Mouse (Mus musculus) hindbrain, embryonic 15.5 days (tissue): ENCODE measurements around the gene Nat14. TPM values are rescaled to one million over a fixed set of nuclear protein-coding genes. Genes with fewer than 3 reads are reported as not detected.

ENCODE experiments used
- ATAC-seq: fragments of 200-750 bp; cut with Nextera tagmentation; 2 replicates; pipeline ENCODE4 v1.8.0; 2017; ENCODE audit warnings: low read depth, moderate number of reproducible peaks, moderate TSS enrichment; ENCODE audit not compliant: low FRiP score
- H3K27ac ChIP-seq: fragments of 300-500 bp; sonication (generic); replicated peaks from 2 replicates; pipeline ENCODE4 v1.5.1; 2015; ENCODE audit warnings: mild to moderate bottlenecking, inconsistent platforms
- H3K27me3 ChIP-seq: fragments of 300-500 bp; sonication (generic); 2 replicates; pipeline ENCODE4 v1.6.1; 2015; ENCODE audit warnings: control low read depth, inconsistent platforms
- H3K36me3 ChIP-seq: fragments of 300-500 bp; sonication (generic); 2 replicates; pipeline ENCODE4 v1.6.1; 2015; ENCODE audit warnings: control low read depth, inconsistent platforms
- H3K4me1 ChIP-seq: fragments of 300-500 bp; sonication (generic); replicated peaks from 2 replicates; pipeline ENCODE4 v1.6.1; 2015; ENCODE audit warnings: control low read depth, inconsistent platforms
- H3K4me2 ChIP-seq: fragments of 300-500 bp; sonication (generic); 2 replicates; pipeline ENCODE4 v1.6.1; 2015; ENCODE audit warnings: moderate library complexity, mild to moderate bottlenecking, inconsistent platforms
- H3K4me3 ChIP-seq: fragments of 300-500 bp; sonication (generic); 2 replicates; pipeline ENCODE4 v1.5.1; 2015; ENCODE audit warnings: mild to moderate bottlenecking, inconsistent platforms
- H3K9ac ChIP-seq: fragments of 300-500 bp; sonication (generic); 2 replicates; pipeline ENCODE4 v1.6.1; 2015; ENCODE audit warnings: inconsistent platforms
- H3K9me3 ChIP-seq: fragments of 300-500 bp; sonication (generic); 2 replicates; pipeline ENCODE4 v1.6.1; 2016; ENCODE audit warnings: control low read depth, inconsistent platforms
- WGBS: fragments of 180-500 bp; shearing (Covaris S2); methylation state at CpG from one replicate; pipeline ENCODE4 v1.1.7; 2015; 5-methylcytosine and 5-hydroxymethylcytosine counted together
- polyA plus RNA-seq: library from polyadenylated mRNA; unstranded; fragments of >200 nt; fragmentation: Nextera tagmentation; extraction: Ambion mirVana; gene quantifications from 2 replicates; pipeline ENCODE4 v1.2.1, GENCODE M21; 2015

Nat14 gene
- polyA plus RNA-seq, 1 experiment from 2014 or later = 35.8 TPM

DNA sequence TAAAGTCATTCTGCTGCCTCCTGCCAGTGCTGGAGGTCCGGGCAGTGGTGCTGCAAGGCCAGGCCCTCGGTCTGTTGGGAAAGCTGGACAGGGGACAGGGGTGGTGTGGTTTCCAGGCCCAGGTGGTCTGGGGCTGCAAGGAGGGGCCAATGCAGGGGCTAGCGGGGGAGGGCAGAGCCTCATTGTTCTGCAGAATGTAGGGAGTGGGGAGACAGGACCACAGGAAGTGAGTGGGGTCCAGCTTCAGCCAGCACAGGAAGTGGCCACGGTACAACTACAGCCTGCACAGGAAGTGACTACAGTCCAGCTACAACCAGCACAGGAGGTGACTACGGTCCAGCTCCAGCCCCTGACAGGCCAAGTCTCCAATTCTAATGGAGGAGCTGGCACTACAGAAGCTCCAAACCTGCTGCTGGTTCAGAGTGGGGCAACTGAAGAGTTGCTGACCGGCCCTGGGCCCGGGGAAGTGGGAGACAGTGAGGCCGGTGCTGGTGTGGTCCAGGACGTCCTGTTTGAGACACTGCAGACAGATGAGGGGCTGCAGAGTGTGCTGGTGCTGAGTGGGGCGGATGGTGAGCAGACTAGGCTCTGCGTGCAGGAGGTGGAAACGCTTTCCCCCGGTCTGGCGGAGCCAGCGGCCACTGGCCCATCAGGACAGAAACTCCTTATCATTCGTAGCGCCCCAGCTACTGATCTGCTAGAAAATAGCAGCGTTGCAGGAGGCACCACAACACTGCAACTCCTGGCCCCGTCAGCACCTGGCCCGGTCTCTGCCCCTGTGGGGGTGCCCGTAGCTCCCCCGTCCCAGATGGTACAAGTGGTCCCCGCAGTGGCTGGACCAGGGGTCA lies 628 bp upstream of the Nat14 start:
- H3K36me3 ChIP-seq = peaks cover 23% of the 10 kb centered on the region; the same call in 1 of the 2 replicates
- no peaks in the 10 kb centered on the region for H3K9me3 ChIP-seq
- H3K4me2 ChIP-seq = peak overlapping the region; percentile 96
- peak overlapping the region; percentile 57; the same call in 1 of the 2 replicates for H3K9ac ChIP-seq
- 58% methylated on average over 23 of the region's 23 CpGs for WGBS
- H3K4me3 ChIP-seq = no peak overlapping the region
- peaks cover 63% of the 10 kb centered on the region for H3K4me1 ChIP-seq
- ATAC-seq = no peak
- no peaks in the 10 kb centered on the region for H3K27me3 ChIP-seq
- peak overlapping the region; percentile 99 for H3K27ac ChIP-seq

DNA sequence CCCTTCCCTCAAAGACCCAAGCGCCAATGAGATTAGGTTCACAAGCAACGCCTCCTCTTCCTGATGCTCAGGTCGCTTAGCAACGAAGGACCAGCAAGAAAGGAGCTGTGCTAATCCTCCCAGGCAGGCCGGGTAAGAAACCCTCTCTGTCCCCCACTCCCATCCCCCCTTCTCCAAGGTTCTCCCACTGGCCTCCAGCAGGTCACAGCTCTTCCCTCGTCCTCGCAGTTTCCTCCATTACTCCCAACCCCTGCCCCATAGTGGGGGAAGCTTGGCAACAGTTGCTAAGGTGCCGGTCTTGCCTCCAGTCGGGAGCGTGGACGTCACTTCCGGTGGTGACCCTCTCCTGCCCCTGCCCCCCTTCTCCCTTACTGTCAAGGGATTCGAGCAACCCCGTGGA lies 680 bp downstream of the Nat14 start:
- Histone ChIP-seq H3K4me2 (peak overlapping the region; percentile 96), H3K27ac (peak overlapping the region; percentile 99), H3K9me3 (no peaks in the 10 kb centered on the region), H3K27me3 (no peaks in the 10 kb centered on the region), H3K9ac (peak overlapping the region; percentile 57), H3K36me3 (peaks cover 23% of the 10 kb centered on the region; the same call in 1 of the 2 replicates), H3K4me3 (peak overlapping the region; percentile 42), H3K4me1 (peaks cover 53% of the 10 kb centered on the region)
- peak; percentile 84 for ATAC-seq
- 0% methylated on average over 14 of the region's 14 CpGs for WGBS

DNA sequence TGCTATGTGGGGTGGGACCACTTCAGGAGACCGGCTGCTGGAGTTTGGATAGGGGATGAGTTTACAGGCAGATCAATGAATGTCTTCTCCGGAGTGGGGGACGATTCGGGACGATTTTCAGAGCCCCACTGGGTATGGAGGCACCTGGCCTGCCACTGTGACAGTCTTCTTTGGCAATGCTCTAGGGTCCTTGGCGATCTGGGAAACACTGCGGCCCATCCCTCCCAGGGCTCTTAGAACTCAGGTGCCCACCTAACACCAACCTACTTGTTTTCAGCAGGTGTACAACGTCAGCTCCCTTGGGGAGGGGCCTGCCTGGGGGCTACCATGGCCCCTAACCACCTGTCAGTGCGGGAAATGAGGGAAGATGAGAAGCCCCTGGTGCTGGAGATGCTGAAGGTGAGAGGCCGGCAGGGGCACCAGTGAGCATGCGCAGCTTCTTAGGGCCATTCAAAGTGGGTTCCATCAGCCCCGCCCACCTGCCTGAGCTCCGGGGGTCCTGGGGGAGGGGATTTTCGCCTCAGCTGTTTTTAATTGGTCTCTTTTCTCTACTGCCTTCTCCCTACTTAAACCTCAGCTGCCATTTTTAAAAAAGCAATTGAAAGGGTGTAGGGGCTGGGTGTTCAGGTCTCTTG lies 1.2 kb downstream of the Nat14 start:
- Histone ChIP-seq H3K4me2 (peak overlapping the region; percentile 96), H3K4me3 (peak overlapping the region; percentile 42), H3K36me3 (peaks cover 23% of the 10 kb centered on the region; the same call in 1 of the 2 replicates), H3K27ac (peak overlapping the region; percentile 99), H3K27me3 (no peaks in the 10 kb centered on the region), H3K4me1 (peaks cover 53% of the 10 kb centered on the region), H3K9ac (peak overlapping the region; percentile 57), H3K9me3 (no peaks in the 10 kb centered on the region)
- under 1% methylated on average over 14 of the region's 14 CpGs for whole genome bisulfite sequencing
- peak; percentile 50 for ATAC-seq

DNA sequence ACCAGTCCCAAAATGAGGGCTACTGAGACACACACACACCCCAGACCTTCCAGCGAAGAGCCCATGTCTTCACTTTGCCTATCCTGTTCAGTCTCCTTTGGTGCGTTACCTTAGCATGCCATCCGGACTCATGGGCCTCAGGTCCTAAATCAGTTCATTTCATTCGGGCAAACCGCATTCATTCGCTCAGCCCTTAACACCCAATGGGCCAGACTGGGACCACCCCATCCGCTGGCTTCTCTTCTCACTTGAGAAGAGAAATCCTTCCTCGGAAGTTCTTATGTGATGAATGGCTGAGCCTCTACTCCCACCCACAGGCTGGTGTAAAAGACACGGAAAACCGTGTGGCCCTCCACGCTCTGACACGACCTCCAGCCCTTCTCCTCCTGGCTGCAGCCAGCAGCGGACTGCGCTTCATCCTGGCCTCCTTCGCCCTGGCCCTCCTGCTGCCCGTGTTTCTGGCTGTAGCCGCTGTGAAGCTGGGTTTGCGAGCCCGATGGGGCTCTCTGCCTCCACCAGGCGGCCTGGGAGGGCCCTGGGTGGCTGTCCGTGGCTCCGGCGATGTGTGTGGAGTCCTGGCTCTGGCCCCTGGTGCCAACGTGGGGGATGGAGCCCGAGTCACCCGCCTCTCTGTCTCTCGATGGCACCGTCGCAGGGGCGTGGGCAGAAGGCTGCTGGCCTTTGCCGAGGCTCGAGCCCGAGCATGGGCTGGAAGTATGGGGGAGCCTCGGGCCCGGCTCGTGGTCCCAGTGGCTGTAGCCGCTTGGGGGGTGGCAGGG lies 1.9 kb downstream of the Nat14 start:
- Histone ChIP-seq H3K27ac (peak overlapping the region; percentile 99), H3K4me1 (peaks cover 53% of the 10 kb centered on the region), H3K9ac (peak overlapping the region; percentile 57), H3K27me3 (no peaks in the 10 kb centered on the region), H3K4me3 (peak overlapping the region; percentile 42), H3K9me3 (no peaks in the 10 kb centered on the region), H3K4me2 (peak overlapping the region; percentile 96), H3K36me3 (peaks cover 21% of the 10 kb centered on the region; the same call in 1 of the 2 replicates)
- ATAC-seq = 0 out of 2 replicates have a peak, but pooled peaks have one; percentile 1
- 2% methylated on average over 37 of the region's 37 CpGs for WGBS

DNA sequence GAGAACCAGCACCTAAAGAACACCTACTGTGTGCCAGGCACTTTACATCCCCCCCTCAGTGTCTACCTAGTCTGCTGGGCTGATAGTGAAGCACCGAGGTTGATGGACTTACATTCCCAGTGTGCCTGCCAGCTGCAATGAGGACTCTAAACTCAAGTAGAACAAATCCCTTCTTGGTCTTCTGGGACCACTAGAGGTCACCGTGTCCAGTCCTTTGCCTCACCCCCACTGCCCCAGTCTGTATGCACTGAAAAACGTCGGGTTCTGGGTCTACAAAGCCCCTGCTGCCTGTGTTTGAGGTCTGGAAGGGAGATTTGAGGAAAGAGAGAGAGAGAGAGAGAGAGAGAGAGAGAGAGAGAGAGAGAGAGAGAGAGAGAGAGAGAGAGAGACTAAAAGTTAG lies 2.7 kb downstream of the Nat14 start:
- Histone ChIP-seq H3K27me3 (no peaks in the 10 kb centered on the region), H3K4me1 (peaks cover 53% of the 10 kb centered on the region), H3K9me3 (no peaks in the 10 kb centered on the region), H3K36me3 (peaks cover 14% of the 10 kb centered on the region; the same call in 1 of the 2 replicates), H3K4me3 (peak overlapping the region; percentile 42), H3K27ac (peak overlapping the region; percentile 99), H3K9ac (peak overlapping the region; percentile 57), H3K4me2 (peak overlapping the region; percentile 96)
- ATAC-seq = no peak
- WGBS = 4% methylated on average over 4 of the region's 4 CpGs

DNA sequence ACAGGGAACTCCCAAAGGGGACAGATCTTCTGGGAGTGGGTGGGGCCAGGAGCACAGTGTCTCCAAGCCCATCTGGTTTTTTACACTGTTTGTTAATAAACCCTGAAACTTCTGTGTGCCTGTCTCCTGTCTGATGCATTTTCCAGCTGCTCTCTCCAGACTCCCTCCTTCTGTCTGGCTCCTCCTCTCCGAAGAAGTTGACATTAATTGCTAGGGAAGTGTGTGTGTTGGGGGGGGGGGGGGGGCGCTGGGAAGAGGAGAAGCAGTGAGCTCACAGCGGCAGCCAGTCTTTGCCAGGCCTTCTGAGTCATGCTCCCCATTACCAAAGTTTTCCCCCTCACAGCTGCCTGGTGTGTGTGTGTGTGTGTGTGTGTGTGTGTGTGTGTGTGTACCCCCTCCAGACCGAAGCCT lies 3.1 kb downstream of the Nat14 start:
- H3K4me3 ChIP-seq = no peak overlapping the region
- peak overlapping the region; percentile 96; the same call in 1 of the 2 replicates for H3K4me2 ChIP-seq
- peaks cover 53% of the 10 kb centered on the region for H3K4me1 ChIP-seq
- no peaks in the 10 kb centered on the region for H3K9me3 ChIP-seq
- ATAC-seq = no peak
- no peak overlapping the region for H3K9ac ChIP-seq
- H3K27me3 ChIP-seq = no peaks in the 10 kb centered on the region
- WGBS = 22% methylated on average over 3 of the region's 4 CpGs
- peak overlapping the region; percentile 55 for H3K27ac ChIP-seq
- H3K36me3 ChIP-seq = peaks cover 10% of the 10 kb centered on the region; the same call in 1 of the 2 replicates

DNA sequence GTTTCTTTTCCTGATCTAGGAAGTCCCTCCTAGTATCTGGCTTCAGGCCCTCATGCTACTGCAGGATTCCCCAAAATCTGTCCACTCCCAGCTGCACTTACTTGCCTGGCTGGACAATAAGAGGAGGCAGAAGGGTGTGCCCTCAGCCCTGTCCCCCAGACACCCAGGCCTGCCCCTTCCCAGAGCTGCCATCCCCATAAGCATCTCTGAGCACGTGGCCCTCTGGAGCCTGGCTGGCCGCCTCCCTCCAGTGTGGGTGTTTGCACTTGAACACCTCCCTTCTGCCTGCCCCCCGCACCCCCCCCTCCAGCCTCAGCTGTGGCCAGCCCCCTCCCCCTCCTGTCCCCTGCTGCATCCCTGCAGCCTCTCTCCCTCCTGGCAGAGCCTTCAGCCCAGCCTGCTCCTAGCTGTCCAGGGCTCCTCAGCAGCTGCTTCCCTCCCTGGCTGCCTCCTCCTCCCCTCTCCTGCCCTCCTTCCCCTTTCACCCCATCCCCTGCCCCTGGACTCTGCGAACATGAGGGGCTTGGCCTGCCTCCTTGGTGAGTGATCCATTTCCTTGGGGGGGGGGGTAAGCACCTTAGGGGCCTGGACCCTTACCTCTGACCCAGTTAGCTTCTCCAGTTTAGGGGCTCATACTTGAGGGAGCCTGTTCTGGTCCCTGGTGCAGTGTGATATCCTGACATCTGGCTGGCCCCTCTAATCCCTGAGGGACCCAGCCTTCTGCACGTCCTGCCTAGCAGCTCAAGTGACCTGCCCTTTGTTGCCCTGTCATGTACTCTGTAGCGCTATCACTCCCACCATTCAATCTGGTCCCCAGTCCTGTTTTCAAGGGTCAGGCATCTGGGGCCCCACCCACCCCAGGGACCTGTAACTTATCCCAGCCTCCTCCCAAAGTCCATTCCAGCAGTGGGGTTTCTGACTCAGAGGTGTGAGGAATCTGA lies 3.9 kb downstream of the Nat14 start, which contains the start of gene Ssc5d:
Gene Ssc5d, plus strand, starts transcription at position 345 of the 941 bp plus-strand sequence.
- Histone ChIP-seq H3K27ac (peak within 1 kb of the TSS; percentile 99), H3K9me3 (no peaks in the 10 kb centered on the region), H3K27me3 (no peaks in the 10 kb centered on the region), H3K4me2 (peak within 1 kb of the TSS; percentile 96), H3K4me3 (no peak within 1 kb of the TSS), H3K4me1 (peaks cover 53% of the 10 kb centered on the region), H3K9ac (peak within 1 kb of the TSS; percentile 57), H3K36me3 (peaks cover 2% of the 10 kb centered on the region; the same call in 1 of the 2 replicates)
- 6% methylated on average over 6 of the region's 6 CpGs for WGBS
- no peak for ATAC-seq

DNA sequence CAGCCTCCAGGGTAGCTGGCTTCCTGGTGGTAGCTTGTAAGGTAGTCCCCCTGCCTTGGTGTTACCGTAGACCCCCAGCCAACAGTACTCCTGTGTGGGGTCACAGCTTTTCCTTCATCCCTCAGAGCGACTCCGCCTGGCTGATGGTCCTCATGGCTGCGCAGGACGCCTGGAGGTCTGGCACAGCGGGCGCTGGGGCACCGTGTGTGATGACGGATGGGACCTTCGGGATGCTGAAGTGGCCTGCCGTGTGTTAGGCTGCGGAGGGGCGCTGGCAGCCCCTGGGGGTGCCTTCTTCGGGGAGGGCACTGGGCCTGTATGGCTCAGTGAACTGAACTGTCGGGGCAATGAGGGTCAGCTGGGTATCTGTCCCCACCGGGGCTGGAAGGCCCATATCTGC lies 5.0 kb downstream of the Nat14 start:
- WGBS = 55% methylated on average over 16 of the region's 16 CpGs
- Histone ChIP-seq H3K4me3 (no peak overlapping the region), H3K27me3 (no peaks in the 10 kb centered on the region), H3K27ac (no peak overlapping the region), H3K4me2 (no peak overlapping the region), H3K4me1 (peaks cover 42% of the 10 kb centered on the region), H3K36me3 (no peaks in the 10 kb centered on the region), H3K9ac (no peak overlapping the region), H3K9me3 (no peaks in the 10 kb centered on the region)
- ATAC-seq = no peak

DNA sequence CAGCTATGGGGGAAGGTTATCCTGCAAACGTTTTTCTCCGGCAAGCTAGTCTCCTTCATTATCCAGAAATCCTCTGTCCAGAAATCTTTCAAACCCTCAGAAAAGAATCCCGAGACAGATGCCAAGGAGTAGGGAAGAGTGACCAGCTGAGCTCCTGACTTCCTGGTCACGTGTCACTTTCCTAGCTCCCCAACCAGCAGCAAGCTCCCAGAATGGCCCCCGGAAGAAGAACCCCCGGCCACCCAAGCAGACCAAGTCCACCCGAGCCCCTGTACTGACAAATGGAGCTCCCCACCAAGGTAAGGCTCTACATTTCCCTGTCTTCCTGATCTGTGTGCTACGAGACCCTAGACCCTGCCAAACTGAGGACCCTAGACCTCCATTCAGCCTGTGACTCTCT lies 5.9 kb downstream of the Nat14 start:
- ATAC-seq = no peak
- Histone ChIP-seq H3K4me3 (no peak overlapping the region), H3K36me3 (no peaks in the 10 kb centered on the region)

DNA sequence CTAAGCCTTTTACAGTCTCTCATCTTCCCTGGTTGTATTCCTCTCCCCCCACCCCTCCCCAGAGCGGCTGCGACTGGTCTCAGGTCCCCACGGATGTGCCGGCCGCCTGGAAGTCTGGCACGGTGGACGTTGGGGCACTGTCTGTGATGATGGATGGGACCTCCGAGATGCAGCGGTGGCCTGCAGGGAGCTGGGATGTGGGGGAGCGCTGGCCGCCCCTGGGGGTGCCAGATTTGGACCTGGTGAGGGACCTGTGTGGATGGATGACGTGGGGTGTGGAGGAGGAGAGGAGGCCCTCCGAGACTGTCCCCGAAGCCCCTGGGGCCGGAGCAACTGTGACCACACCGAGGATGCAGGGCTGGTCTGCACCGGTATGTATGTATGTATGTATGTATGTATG lies 6.5 kb downstream of the Nat14 start:
- no peak for ATAC-seq
- Histone ChIP-seq H3K4me1 (peaks cover 31% of the 10 kb centered on the region), H3K9me3 (no peaks in the 10 kb centered on the region), H3K4me3 (no peak overlapping the region), H3K4me2 (no peak overlapping the region), H3K27ac (no peak overlapping the region), H3K27me3 (no peaks in the 10 kb centered on the region), H3K9ac (no peak overlapping the region), H3K36me3 (no peaks in the 10 kb centered on the region)
- 69% methylated on average over 17 of the region's 17 CpGs for WGBS

More for the DNA sequence above, 5.9 kb downstream of the Nat14 start:
- Histone ChIP-seq H3K4me2 (no peak overlapping the region), H3K27ac (no peak overlapping the region), H3K4me1 (peaks cover 37% of the 10 kb centered on the region), H3K27me3 (no peaks in the 10 kb centered on the region), H3K9me3 (no peaks in the 10 kb centered on the region), H3K9ac (no peak overlapping the region)
- WGBS = 67% methylated on average over 8 of the region's 8 CpGs

DNA sequence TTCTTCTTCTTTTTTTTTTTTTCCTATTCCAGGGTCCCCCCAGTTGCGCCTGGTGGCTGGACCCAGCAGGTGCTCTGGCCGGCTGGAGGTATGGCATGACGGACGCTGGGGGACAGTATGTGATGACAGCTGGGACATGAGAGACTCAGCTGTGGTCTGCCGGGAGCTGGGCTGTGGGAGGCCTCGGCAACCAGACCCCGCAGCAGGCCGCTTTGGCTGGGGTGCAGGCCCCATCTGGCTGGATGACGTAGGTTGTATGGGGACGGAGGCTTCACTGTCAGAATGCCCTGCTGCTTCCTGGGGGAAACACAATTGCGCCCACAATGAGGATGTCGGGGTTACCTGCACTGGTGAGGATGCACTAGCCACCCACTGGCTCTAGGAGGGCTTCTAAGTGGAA lies 11.3 kb downstream of the Nat14 start:
- no peak overlapping the region for H3K27ac ChIP-seq
- no peak overlapping the region for H3K9ac ChIP-seq
- H3K4me2 ChIP-seq = no peak overlapping the region
- H3K4me1 ChIP-seq = no peaks in the 10 kb centered on the region
- no peaks in the 10 kb centered on the region for H3K36me3 ChIP-seq
- no peak for ATAC-seq
- H3K27me3 ChIP-seq = no peaks in the 10 kb centered on the region
- no peak overlapping the region for H3K4me3 ChIP-seq
- WGBS = 58% methylated on average over 12 of the region's 12 CpGs
- H3K9me3 ChIP-seq = no peaks in the 10 kb centered on the region
